Mouse (Mus musculus) cerebellum, postnatal 4 days (tissue): Measurements from ENCODE around the gene Zcchc17.

ENCODE experiments used
- DNase-seq, 2 experiments: peaks; one replicate each; pipeline ENCODE4 v3.0.0; 2022; ENCODE audit warnings: low spot score in 2 of 2, mixed read lengths in 1 of 2

Gene Zcchc17

GRCm38 (mm10) chr4:130359486-130360237 lies at the start of gene Zcchc17, which contains the start of gene Snrnp40:
TSS of gene Zcchc17 (minus strand) at chr4:130359943.
TSS of gene Snrnp40 (plus strand) at chr4:130360132.
- DNase-seq, result peak; percentile 97 to 99

DNA sequence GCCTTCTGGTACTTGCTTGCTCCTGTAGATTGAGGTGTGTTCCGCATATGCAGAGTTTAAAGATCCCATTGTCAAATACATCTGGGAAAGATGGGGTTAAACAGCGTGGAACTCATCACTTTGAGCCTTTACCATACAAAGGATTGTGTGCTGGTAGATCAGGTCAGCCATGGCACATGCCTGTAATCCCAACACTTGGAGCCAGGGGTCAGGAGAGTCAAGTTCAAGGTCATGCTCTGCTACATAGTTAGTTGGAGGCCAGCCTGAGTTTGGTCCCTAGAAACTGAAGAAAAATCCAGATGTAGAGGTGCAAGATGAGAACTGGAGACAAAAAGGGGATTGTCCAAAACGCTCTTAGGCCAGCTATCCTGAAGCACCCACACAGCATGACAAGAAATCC lies 31.5 kb upstream of the Zcchc17 start:
- DNase-seq, result peak in 1 of 2 experiments; percentile 30

GRCm38 (mm10) chr4:130389927-130390326 lies 30.2 kb upstream of the Zcchc17 start:
- no peak for DNase-seq

- peak in 1 of 2 experiments; percentile 19 for DNase-seq
Measured at GRCm38 (mm10) chr4:130389496-130389895, 29.8 kb upstream of the Zcchc17 start.

DNA sequence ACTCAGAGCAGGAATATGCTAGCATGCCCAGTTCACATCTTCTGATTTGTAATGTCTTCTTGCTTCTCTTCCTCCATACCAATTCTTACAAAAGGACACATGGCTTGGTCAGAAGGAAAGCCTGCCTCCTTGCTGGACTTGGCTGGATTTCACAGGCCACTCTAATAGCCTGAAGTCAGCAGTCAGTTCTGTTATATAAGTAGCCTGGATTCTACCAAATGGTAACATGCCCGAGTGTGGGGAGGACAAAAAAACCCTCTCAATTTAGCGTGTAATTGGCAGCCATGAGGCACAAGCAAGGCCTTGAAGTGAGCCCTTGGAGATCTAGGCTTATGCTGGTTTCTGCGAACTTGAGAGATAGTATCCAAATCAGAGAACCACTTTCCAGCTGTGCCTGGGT lies 27.5 kb upstream of the Zcchc17 start:
- DNase-seq, result no peak

DNA sequence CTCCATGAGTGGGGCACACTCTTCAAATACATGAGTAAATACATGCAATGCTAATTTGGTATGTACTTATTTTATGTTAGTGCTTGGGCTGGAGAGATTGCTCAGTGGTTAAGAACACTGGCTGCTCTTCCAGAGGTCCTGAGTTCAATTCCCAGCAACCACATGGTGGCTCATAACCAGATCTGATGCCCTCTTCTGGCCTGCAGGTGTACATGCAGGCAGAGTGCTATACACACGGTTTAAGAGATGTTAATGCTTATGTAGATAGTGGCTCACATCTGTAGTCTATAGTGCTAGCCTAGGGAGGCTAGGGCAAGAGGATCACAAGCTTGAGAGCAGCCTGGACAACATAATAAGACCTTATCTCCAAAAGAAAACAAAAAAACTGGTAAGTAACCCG lies 20.7 kb upstream of the Zcchc17 start:
- no peak for DNase-seq

GRCm38 (mm10) chr4:130379181-130379580 lies 19.4 kb upstream of the Zcchc17 start:
- no peak for DNase-seq

- no peak for DNase-seq
Measured at GRCm38 (mm10) chr4:130377500-130377899, 17.8 kb upstream of the Zcchc17 start.

- DNase-seq, result no peak
Measured at GRCm38 (mm10) chr4:130376675-130377074, 16.9 kb upstream of the Zcchc17 start.

GRCm38 (mm10) chr4:130360238-130360590 lies 471 bp upstream of the Zcchc17 start:
- DNase-seq, result no peak

- no peak for DNase-seq
Measured at GRCm38 (mm10) chr4:130357946-130358345, 1.8 kb downstream of the Zcchc17 start.

DNA sequence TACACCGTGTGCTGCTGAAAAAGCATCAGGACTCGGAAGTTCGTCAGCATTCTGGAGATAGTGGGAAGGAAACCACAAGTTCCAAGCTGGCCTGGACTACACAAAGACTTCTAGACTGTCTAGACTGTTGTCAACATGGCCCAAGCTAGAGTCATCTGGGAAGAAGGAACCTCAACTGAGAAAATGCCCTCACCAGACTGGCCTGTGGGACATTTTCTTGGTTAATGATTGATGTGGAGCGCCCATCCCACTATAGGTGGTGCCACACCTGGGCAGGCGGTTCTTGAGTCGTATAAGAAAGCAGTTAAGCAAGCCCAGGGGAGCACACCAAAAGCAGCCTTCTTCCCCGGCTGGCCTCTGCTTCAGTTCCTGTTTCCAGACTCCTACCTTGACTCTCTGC lies 7.2 kb downstream of the Zcchc17 start:
- DNase-seq, result no peak

DNA sequence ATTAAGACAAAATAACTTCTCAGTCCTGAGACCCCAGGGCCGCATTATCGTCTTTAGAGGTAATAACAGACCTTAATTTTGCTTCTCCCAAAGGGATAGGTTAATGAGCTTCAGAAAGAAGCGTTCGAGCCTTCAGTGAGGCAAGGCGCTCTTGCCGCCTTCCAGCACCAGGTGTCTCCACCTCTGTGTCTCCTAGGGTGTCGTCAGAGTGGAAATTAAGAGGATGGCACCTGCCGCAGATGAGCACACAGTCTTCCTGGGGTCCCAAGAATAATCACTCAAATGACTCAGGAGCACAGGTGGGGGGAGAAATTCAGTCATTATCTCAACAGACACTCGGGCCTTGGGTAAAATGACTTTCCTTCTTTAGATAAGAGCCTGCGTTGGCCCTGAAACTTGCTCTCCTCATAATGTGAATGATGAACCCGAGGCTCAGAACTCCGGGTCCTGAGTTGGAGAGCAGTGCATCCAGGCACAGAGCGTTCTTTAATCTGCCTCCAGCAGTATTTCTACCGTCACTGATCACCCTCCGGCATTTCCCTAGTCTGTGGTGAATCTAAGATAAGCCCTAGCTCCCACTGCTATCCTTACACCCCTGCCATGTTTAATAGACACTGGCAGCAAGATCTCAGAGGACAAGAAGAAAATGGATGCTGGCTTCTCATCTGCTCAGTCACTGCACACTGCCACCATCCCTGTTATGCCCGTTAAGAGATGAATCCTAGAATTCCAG lies 8.9 kb downstream of the Zcchc17 start:
- DNase-seq, result no peak

GRCm38 (mm10) chr4:130349666-130350065 lies 10.1 kb downstream of the Zcchc17 start:
- DNase-seq, result no peak

GRCm38 (mm10) chr4:130341691-130342090 lies 18.1 kb downstream of the Zcchc17 start:
- DNase-seq, result peak in 1 of 2 experiments; percentile 28

DNA sequence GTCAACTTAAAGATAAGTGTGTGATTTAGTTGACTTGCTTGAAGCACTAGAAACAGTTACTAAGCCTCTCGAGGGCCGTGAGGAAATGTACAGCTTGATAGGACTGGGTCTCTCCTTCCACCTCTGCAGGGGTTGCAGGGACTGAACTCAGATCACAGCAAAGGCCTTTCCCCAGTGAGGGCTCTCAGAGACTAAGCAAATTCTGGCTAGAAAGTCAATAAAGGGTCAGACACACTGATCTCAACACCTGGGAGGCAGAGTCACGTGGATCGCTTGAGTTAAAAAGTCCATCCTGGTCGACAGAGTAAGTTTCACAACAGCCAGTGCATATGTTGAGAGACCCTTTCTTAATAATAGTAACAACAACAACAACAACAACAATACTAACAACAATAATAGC lies 23.9 kb downstream of the Zcchc17 start:
- DNase-seq, result no peak

- DNase-seq, result peak in 1 of 2 experiments; percentile 32
Measured at GRCm38 (mm10) chr4:130327366-130327765, 32.4 kb downstream of the Zcchc17 start.

- no peak for DNase-seq
Measured at GRCm38 (mm10) chr4:130325446-130325845, 34.3 kb downstream of the Zcchc17 start.

DNA sequence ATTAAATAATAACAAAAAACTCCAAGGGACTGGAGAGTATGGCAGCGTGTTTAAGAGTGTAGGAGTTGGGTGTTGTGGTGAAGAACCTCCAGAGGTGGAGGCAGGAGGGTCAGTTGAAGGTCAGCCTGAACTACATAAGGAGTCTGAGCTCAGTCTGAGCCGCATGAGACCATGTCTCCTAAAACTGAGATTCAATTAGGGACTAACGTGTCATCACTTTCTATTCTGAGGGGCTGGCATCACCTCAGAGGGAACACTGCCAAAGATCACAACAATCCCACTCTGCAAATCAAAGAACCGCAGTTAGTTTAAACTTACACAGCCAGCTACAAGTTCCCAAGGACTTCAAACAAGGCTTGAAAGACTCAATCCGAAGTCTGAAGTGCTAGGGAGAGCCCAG lies 36.1 kb downstream of the Zcchc17 start:
- no peak for DNase-seq

DNA sequence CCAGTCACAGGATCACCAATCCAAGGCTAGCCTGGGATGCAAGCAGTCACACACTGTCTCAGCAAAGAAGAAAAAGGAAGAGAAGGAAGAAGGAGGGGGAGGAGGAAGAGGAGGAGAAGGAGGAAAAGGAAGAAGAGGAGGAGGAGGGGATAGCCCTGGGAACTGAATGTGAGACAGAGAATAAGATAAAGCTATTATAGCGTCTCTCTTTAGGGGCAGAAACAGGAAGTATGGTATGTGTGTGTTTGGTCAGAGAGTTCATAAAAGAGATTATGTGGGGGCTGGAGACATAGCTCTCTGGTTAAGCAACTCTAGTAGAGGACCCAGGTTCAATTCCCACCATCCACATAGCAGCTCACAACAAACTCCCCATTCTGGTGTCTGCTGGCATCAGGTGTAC lies 36.6 kb downstream of the Zcchc17 start:
- no peak for DNase-seq

DNA sequence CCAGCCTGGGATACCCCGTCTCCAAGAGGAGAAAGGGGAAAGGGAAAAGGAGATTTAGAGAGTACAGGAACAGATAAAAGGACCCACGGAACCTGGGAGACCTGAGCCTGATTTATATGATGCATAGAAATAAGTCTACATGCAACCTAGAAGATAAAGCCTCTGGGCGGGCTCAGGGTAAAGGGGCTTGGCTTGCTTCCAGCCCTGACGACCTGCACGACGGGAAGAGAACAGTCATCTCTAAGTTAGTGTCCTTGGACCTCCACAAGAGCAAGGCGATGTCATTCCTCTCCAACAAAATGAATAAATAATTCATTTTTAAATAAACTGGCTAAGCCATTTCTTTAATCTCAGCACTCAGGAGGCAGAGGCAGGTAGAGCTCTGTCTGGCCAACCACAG lies 37.2 kb downstream of the Zcchc17 start:
- no peak for DNase-seq

- no peak for DNase-seq
Measured at GRCm38 (mm10) chr4:130321640-130322039, 38.1 kb downstream of the Zcchc17 start.

- DNase-seq, result no peak
Measured at GRCm38 (mm10) chr4:130319564-130319963, 40.2 kb downstream of the Zcchc17 start.
